Mouse (Mus musculus) liver, embryonic 14.5 days (tissue): ENCODE measurements around the gene Slit1.

ENCODE experiments used
- CTCF ChIP-seq: IDR thresholded peaks from 2 replicates; pipeline ENCODE4 v1.5.1; 2016; ENCODE audit warnings: antibody characterized with exemption, low read depth, control low read depth
- EP300 ChIP-seq: IDR thresholded peaks from 2 replicates; pipeline ENCODE4 v1.6.1; 2016; ENCODE audit warnings: antibody characterized with exemption, low read depth

DNA sequence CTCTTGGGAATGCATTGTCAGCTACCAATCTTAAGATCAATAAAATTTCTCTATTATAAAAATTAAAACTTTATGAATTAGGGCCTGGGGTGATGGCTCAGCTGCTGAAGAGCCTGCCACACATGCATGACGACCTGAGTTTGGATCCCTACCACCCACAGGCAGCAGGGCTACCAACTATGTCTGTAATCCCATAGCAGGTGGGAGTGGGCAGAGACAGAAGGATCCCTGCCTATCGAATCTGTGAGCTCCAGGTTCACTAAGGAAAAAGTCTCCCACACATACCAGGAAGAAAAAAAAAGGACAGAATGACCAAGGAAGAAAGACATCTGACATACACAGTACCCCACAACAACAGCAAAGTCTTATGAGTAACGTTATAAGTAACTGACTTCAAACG, 186.5 kb downstream of the Slit1 start:
- TF ChIP-seq CTCF (no peak), EP300 (no peak)
